Mouse (Mus musculus): ENCODE results near the gene Stmn1. TPM values are rescaled to one million over a fixed set of nuclear protein-coding genes. Genes with fewer than 3 reads are reported as not detected.

Gene Stmn1
- polyA plus RNA-seq, 1 experiment, result 3.3 TPM

DNA sequence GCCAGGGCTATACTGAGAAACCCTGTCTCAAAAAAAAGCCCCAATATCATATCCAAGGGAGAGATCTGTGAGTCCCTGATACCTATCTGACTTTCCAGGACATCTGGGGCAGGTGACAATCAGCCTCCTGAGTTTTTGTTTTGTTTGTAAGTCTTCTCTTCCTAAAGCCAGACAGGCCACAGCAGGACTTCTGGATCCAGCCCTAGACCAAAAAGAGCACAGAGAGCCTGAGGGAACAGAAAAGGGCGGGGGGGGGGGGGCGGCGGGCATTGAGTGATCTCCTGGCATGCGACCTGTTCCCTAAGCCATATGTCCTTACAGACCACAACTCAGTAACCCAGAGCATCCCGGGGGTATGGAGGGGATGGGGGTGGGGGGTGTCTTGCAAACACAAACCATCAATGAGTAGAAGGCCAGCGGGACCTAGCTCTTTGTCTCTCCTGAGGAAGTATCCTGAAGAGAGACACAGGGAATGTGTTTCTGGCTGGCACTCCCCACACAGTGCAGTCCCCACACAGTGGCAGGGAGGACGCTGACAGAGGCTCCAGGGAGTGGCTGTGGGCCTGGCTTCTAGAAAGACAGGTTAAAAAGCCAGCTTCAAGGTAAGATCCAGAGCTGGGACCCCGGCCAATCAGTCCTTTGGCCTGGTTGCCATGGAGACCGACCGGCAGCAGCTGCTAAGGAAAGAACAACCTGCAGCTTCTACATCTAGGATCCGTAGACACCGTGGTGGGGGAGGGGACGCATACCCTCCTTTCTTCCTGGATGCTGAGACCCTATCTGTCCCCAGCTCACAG is 18.3 kb upstream of the Stmn1 start:
- H3K4me3 ChIP-seq (ENCODE audit: insufficient read depth, low read depth, low read length), result no peak overlapping the region
- H3K4me1 ChIP-seq (ENCODE audit: control insufficient read depth, insufficient read depth, insufficient read length, low read length), result no peaks in the 10 kb centered on the region

DNA sequence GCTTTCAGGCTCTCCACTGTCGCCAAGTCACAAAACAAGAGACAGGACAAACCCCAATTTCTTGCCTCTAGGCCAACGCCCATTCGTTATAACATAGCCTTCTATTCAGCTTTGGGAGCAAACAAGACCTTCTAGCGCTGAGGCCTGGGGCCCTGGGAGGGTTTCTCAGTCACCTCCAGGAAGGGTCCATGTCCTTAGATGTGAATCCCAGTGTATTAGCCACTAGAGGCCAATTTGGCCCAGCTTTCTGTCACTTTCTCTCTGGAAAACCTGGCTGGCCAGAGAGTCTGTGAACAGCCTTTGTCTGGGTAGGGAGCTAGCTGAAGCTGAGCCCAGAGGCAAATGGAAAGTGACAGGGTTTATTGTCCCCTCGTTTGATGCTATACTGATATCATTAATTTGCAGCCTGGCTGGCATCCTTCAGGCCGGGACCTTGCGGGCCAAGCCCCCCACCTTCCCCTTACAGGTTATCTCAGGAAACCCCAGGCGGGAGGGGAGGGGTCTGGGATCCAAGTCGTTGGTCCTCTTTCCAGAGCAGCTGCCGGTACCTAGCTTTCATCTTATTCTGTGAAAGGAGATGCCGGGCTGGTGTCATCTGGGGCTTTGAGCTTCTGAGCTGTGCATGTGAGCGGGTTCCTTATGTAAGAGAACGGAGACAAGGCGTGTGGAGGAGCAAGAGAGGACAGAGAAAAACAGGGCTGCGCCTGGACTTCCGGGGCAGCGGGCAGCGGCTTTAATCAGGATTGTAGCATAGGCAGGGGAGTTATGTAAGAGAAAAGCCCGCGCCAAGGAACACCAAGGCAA is 17.5 kb upstream of the Stmn1 start:
- Histone ChIP-seq H3K27ac (replicated peaks; ENCODE audit: low read depth, low read length) (no peak overlapping the region), H3K4me3 (ENCODE audit: insufficient read depth, low read depth, low read length) (no peak overlapping the region), H3K4me1 (ENCODE audit: control insufficient read depth, insufficient read depth, insufficient read length, low read length) (no peaks in the 10 kb centered on the region)

More for the DNA sequence above, 18.3 kb upstream of the Stmn1 start:
- H3K27ac ChIP-seq (replicated peaks; ENCODE audit: low read depth, low read length), result no peak overlapping the region

DNA sequence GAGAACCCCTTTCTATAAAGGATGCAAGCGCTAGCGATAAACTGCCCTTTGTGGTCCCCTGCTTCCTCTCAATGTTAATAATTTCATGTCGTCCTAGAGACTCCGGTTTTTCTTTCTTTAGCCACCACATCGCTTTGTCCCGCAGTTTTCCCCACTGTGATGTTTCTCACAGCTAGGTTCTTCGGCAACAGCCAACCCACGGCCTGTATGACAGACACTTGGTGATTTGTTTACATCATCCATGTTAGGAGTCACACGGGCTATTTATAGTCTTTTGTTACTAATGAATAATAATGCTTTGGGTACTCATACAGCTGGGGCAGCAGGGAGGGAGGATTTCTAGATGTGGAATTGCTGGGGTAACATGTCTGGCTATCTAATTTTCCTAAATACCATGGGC is 16.6 kb upstream of the Stmn1 start:
- no peak overlapping the region for H3K4me3 ChIP-seq (ENCODE audit: insufficient read depth, low read depth, low read length)
- H3K27ac ChIP-seq (replicated peaks; ENCODE audit: low read depth, low read length), result no peak overlapping the region
- H3K4me1 ChIP-seq (ENCODE audit: control insufficient read depth, insufficient read depth, insufficient read length, low read length), result no peaks in the 10 kb centered on the region

DNA sequence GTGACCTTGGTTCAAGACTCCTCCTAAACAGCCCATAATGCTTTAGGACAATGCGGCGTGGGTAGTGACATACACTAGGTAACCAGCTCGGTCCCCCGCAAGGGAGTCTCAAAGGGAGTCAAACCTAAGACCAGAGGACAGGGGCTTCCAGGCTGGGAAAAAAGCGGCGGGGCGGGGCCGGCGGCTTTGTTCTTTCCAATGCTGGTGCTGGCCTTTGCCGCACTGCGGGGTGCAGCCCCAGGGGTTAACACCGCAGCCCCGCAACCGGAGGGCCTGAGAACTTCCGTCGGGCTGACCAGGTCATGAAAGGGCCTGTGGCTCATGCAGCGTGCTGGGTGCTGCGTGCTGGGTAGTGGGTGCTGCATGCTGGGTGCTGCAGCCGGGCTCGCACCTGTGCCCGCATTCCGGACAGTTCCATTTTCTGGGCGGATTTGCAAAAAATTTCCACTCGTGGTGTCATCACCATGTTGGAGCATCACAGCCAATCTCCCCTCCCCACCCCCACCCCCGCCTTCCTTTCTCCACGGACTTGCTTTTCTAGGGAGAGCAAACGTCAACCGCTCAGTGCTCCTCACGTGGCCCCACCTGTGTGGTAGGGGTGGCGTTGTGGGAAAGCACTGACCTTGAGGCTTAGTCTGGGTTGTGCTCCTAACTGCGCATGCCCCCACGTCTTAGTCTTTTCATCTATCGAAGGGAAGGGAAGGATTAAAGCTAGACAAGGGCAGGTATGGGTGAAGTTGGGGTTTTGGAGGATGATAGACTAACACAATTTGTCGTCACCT is 14.3 kb upstream of the Stmn1 start:
- Histone ChIP-seq H3K4me3 (ENCODE audit: insufficient read depth, low read depth, low read length) (no peak overlapping the region), H3K4me1 (ENCODE audit: control insufficient read depth, insufficient read depth, insufficient read length, low read length) (no peaks in the 10 kb centered on the region), H3K27ac (replicated peaks; ENCODE audit: low read depth, low read length) (no peak overlapping the region)

DNA sequence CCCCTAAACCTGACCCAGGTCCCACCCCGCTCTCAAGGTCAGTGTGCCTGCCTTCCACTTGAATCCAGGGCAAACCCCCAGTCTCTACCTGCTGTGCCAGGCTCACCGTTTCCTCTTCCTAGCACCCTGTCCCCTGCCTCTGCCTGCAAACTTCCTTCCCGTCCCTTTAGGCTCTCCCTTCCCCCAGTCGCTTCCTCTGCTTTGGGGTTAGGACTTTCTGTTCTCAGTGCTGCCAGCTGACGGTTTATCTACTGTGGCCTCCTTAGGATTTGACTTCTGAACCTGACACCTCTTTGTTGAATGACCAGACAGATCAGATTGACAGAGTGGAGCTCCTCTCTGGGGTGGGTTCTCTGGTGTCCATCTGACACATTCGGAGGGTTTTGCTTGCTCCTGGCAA is 12.8 kb upstream of the Stmn1 start:
- H3K4me3 ChIP-seq (ENCODE audit: insufficient read depth, low read depth, low read length), result no peak overlapping the region
- no peak overlapping the region for H3K27ac ChIP-seq (replicated peaks; ENCODE audit: low read depth, low read length)
- no peaks in the 10 kb centered on the region for H3K4me1 ChIP-seq (ENCODE audit: control insufficient read depth, insufficient read depth, insufficient read length, low read length)

DNA sequence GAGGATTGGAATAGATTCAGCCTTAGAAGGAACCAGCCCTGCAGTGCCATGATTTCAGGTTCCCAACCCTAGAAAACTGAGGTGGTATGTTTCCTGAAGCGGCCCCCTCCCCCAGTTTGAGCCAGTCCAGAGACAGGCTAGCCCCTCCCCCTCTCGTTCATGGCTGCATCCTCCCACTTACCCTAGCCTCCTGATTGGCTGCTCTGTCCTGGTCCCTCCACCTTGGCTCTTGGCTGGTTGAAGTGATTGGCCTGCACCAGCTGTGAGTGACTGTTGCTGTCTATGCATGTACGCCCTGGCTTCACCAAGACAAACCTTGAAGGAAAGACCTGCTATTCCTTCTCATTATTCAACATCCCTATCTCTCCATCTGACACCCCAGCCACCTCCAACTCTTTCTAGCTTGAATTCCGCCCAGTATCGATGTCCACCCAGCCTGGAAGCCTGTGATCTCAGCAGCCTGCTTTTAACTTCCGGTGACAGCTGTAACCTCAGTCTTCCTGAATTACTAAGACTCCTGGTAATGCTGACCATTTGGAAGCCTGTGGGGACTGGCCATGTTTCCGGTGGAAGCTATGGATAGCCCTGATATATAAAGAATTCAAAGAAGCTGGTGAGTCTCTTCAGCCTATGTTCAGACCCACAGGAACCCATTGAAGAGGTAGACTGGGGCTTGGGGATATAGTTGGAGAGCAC is 10.8 kb upstream of the Stmn1 start:
- Histone ChIP-seq H3K4me3 (ENCODE audit: insufficient read depth, low read depth, low read length) (no peak overlapping the region), H3K27ac (replicated peaks; ENCODE audit: low read depth, low read length) (no peak overlapping the region), H3K4me1 (ENCODE audit: control insufficient read depth, insufficient read depth, insufficient read length, low read length) (no peaks in the 10 kb centered on the region)

DNA sequence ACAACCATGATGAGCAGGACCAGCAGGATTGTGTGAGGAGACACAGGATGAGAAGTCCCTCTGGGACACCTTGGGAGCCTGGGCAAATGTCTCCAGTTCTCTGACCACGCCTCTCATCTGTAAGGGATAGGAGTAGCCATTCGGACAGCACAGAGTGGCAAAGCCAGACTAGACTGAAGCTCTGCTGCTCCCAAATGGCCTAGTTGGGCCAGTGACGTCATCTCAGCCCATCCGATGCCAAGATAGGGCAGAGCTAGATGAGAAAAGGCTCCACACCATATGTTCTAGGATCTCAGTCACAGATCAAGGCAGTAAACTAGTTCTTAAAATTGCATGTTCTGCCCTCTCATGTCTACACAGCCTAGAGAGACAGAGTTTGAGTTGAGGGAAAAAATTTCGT is 9.3 kb upstream of the Stmn1 start:
- H3K4me1 ChIP-seq (ENCODE audit: control insufficient read depth, insufficient read depth, insufficient read length, low read length), result no peaks in the 10 kb centered on the region
- no peak overlapping the region for H3K4me3 ChIP-seq (ENCODE audit: insufficient read depth, low read depth, low read length)
- no peak overlapping the region for H3K27ac ChIP-seq (replicated peaks; ENCODE audit: low read depth, low read length)

DNA sequence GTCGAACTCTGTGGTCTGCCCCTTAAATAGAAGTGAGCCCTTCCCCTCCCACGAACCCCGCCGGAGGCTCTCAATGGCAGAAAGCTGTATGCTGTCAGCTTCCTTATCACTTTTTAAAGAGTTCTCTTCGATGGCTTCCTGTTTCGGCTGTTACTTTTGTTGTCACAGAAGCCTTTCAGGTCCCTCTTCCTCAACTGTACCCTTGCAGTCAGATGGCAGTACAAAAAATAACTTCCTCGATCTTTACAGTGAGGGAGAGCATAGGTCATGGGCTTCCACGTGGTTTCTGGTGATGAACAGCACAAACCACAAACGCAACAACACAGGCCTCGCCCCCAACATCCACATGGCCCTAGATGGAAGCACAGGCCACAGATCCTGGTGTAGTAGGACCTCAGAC is 7.8 kb upstream of the Stmn1 start:
- H3K4me1 ChIP-seq (ENCODE audit: control insufficient read depth, insufficient read depth, insufficient read length, low read length), result no peaks in the 10 kb centered on the region
- H3K27ac ChIP-seq (replicated peaks; ENCODE audit: low read depth, low read length), result no peak overlapping the region
- H3K4me3 ChIP-seq (ENCODE audit: insufficient read depth, low read depth, low read length), result no peak overlapping the region

DNA sequence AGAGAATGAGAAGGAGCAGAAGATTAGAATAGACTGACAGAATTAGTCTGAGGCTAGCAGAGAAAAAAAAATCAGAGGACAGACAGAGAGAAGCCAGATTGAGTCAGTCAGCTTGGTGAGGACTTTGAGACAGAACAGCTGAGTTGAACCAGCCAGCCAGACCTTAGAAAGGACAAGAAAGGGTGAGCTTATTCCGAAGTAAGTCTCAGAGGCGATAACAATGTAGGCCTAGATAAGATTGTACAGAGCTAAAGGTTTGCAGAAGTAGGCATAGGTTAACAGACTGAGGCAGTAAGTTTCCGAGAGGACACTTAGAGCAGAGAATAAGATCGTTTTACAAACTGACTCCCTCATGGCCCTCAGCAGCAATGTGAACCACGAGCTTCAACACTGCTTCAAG is 6.9 kb upstream of the Stmn1 start:
- H3K4me3 ChIP-seq (ENCODE audit: insufficient read depth, low read depth, low read length), result no peak overlapping the region
- no peaks in the 10 kb centered on the region for H3K4me1 ChIP-seq (ENCODE audit: control insufficient read depth, insufficient read depth, insufficient read length, low read length)
- H3K27ac ChIP-seq (replicated peaks; ENCODE audit: low read depth, low read length), result no peak overlapping the region

DNA sequence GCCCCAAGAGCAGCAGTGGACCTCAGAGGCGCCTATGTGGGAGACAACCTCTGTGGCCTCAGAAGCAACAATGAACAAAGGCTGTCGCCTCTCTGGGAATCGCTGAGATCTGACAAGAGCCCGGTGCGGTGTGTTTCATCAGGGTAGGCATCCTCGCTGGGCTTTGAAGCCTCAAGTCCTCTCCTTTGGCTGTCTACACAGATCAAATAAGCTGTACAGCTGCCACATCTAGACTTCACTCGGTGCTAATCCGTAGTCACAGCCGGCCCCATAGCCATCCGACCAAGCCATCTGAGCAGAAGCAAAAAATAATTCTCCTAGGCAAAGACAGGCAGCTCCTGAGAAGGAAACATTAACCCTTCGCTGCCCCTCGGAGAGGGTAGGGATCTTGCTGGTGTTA is 2.3 kb upstream of the Stmn1 start:
- Histone ChIP-seq H3K4me1 (ENCODE audit: control insufficient read depth, insufficient read depth, insufficient read length, low read length) (no peaks in the 10 kb centered on the region; the same call in 1 of the 2 replicates), H3K4me3 (ENCODE audit: insufficient read depth, low read depth, low read length) (no peak overlapping the region), H3K27ac (replicated peaks; ENCODE audit: low read depth, low read length) (no peak overlapping the region)

DNA sequence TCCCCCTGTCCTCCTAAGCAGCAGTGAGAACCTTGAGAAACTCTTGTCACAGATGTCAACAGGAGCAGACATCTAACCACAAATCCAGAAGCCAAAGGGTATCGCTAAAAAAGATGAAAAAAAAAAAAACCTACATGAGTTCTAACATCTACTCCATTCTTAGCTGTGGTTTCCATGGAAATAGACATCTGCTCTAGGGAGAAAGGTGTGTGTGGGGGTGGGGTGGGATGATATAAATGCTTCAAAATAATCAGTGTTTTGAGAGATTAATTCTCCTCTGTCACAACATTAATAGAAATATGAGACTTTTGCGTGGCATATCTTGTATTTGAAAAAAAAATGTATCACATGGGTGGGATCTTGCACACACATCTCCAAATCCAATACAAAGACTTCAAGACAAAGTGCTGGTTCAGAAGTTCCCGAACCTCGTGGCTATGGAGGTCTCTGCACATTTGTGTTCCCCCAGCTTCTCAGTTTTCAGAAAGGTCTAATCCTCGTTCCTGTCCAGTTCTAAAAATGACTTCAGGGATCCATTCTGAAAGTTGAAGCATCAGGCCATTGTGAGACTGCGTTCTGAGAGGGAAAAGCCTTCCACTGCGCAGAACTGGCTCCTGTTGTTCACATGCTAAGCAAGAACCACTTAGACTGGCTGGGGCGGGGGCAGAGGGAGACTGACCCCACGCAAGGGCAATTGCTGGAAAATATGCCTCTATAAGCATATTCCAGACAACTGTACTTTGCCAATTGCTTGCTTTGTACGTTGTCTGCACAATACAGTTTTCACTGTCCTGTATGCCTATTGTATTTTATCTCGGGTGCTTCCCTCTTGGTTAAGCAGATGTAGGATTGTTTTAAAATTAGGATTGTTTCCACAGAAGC is 1.5 kb upstream of the Stmn1 start:
- H3K27ac ChIP-seq (replicated peaks; ENCODE audit: low read depth, low read length), result no peak overlapping the region
- no peak overlapping the region for H3K4me3 ChIP-seq (ENCODE audit: insufficient read depth, low read depth, low read length)
- no peaks in the 10 kb centered on the region; the same call in 1 of the 2 replicates for H3K4me1 ChIP-seq (ENCODE audit: control insufficient read depth, insufficient read depth, insufficient read length, low read length)

DNA sequence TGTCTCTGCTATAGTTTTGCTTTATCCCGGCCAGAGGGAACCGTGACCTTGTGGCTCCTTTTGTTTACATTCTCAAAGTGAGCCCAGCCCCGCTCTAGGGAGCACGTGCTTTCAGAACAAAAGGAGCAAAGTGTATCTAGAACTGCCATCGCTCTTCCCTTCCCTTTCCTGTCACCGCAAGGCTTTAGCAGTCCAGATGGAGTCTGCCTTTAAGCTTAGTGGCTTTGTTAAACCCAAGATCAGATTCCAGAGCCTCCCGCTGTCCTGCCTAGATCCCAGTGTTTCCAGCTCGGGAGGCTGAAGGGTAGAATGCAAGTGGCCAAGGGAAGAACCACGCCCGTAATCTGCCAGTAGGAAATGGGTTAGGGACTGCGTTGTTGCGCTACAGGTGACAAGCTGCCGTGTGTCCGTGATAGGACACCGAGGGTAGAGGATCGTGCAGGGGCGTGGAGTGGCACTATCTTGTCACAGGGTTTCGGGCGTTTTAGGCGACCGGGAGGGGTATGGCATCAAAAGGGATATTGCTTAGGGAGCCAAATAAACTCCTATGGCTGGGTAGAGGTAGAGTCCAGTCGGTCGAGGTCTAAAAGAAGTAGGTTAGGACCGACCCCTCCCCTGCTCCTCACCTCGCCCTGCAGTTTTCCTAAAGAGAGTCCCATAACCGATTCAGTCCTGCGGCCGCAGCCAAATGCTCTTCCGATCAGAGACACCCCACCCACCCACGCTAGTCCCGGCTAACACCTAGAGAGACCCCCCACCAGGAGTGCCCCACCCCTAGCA is 495 bp upstream of the Stmn1 start:
- Histone ChIP-seq H3K27ac (replicated peaks; ENCODE audit: low read depth, low read length) (peak overlapping the region; percentile 12; the same call in 1 of the 2 replicates), H3K4me1 (ENCODE audit: control insufficient read depth, insufficient read depth, insufficient read length, low read length) (no peaks in the 10 kb centered on the region; the same call in 1 of the 2 replicates), H3K4me3 (ENCODE audit: insufficient read depth, low read depth, low read length) (peak overlapping the region; percentile 61)

DNA sequence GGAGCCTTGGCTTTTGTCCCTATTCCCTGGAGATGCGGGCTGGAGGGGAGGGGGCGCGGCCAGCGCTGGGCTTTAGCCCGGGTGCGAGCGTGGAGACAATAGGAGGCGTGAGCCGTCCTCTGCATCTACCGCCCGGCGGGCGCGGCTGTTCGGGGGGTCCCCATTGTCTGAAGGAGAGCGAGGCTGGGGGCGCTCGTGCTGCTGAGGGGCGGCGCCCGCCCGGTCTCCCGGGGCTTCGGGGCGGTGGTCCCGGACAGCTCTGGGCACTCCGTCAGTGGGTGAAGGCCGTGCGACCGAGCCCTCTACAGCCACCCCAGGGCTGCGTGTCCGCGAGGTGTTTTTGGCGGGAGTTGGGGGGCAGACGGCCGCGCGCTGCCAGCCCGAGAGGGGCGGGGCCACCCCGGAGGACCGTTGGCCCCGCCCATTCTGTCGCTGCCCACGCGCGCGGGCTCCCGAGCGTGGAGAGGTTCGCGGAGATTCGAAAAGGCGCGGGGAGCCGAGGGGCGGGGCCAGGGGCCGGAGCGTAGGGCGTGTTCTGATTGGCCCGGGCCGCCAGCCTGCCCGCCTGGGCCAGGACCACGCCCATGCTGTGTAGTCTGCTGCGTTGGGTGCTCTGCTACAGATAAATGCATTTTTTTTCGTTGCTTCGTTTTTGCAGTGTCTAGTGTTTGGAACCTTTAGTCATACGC is 602 bp downstream of the Stmn1 start:
- no peak overlapping the region for H3K27ac ChIP-seq (replicated peaks; ENCODE audit: low read depth, low read length)
- no peaks in the 10 kb centered on the region; the same call in 1 of the 2 replicates for H3K4me1 ChIP-seq (ENCODE audit: control insufficient read depth, insufficient read depth, insufficient read length, low read length)

More for the DNA sequence above, 602 bp downstream of the Stmn1 start:
- H3K4me3 ChIP-seq (ENCODE audit: insufficient read depth, low read depth, low read length), result peak overlapping the region; percentile 62

Data from brown adipose tissue, adult 24 weeks (tissue).